10 mouse cellular contexts compared by ENCODE assay signal in genomic region chr9:40964418-40964714, GRCm38 (mm10). TPM values are rescaled to one million over a fixed set of nuclear protein-coding genes. Genes with fewer than 3 reads are reported as not detected.
DNase-seq lines count a peak whose midpoint lies in the region; ATAC-seq and TF ChIP-seq lines count a peak whose summit lies in the region.
"Had no signal": no experiment of that assay in that cellular context is flagged by ENCODE, and none has a peak within 500 bp of the region (broad histone marks: within the 10 kb centered on the region; RNA-seq: fewer than 3 reads in every experiment).

No protein-coding gene starts in this region.

- H3K27me3 ChIP-seq in forebrain, embryonic 11.5 days (ENCODE audit: control insufficient read depth, insufficient read depth, low read length): peaks cover 21% of the 10 kb centered on the region
- H3K27me3 ChIP-seq in limb, embryonic 11.5 days (ENCODE audit: control insufficient read depth, insufficient read depth, low read length): peaks cover 9% of the 10 kb centered on the region

- no peak overlapping the region for H3K27ac ChIP-seq in layer of hippocampus, adult 2 months
- H3K27ac ChIP-seq in forebrain, embryonic 11.5 days (ENCODE audit: low read depth, low read length): no peak overlapping the region
- no peak overlapping the region for H3K27ac ChIP-seq in limb, embryonic 11.5 days (replicated peaks; ENCODE audit: low read depth, low read length)
- no peak overlapping the region for H3K27ac ChIP-seq in olfactory bulb, adult 2 months (ENCODE audit: insufficient read depth, low read depth, low read length)

- H3K36me3 ChIP-seq in forebrain, embryonic 11.5 days (ENCODE audit: control insufficient read depth, insufficient read depth, low read length): no peaks in the 10 kb centered on the region
- H3K36me3 ChIP-seq in limb, embryonic 11.5 days (ENCODE audit: control insufficient read depth, insufficient read depth, low read length): no peaks in the 10 kb centered on the region

- H3K4me1 ChIP-seq in forebrain, embryonic 11.5 days (replicated peaks; ENCODE audit: control insufficient read depth, insufficient read depth, low read length): peaks cover 6% of the 10 kb centered on the region; the same call in 1 of the 2 replicates
- H3K4me1 ChIP-seq in limb, embryonic 11.5 days (ENCODE audit: control insufficient read depth, insufficient read depth, low read length): 0 out of 2 replicates have a peak, but pooled peaks cover 6% of the 10 kb centered on the region
- H3K4me1 ChIP-seq in olfactory bulb, adult 2 months (ENCODE audit: control insufficient read depth, insufficient read depth, low read length): peaks cover 7% of the 10 kb centered on the region

- no peak for TF ChIP-seq POLR2A in olfactory bulb, adult 2 months (IDR thresholded peaks at IDR 0.05; ENCODE audit: insufficient read depth, low read depth, low read length)

- no peak for ATAC-seq in forebrain, embryonic 11.5 days (replicated peaks; ENCODE audit: low FRiP score)
- no peak for ATAC-seq in limb, embryonic 11.5 days (ENCODE audit: insufficient number of reproducible peaks, low FRiP score, low TSS enrichment, low read depth)

- peak overlapping the region; percentile 56 for H3K9ac ChIP-seq in forebrain, embryonic 11.5 days (ENCODE audit: low read length)
- H3K9ac ChIP-seq in limb, embryonic 11.5 days (ENCODE audit: low read length): no peak overlapping the region; the same call in 1 of the 2 replicates

- no peak for TF ChIP-seq CTCF in layer of hippocampus, adult 2 months (conservative IDR thresholded peaks at IDR 0.05)
- no peak for TF ChIP-seq CTCF in olfactory bulb, adult 2 months (IDR thresholded peaks at IDR 0.05; ENCODE audit: insufficient read depth, low read depth, low read length)

- no peaks in the 10 kb centered on the region for H3K9me3 ChIP-seq in forebrain, embryonic 11.5 days (ENCODE audit: control insufficient read depth, low read length)
- no peaks in the 10 kb centered on the region for H3K9me3 ChIP-seq in limb, embryonic 11.5 days (ENCODE audit: control insufficient read depth, low read length)

- peak overlapping the region; percentile 50 for H3K4me3 ChIP-seq in layer of hippocampus, adult 2 months
- H3K4me3 ChIP-seq in forebrain, embryonic 11.5 days (ENCODE audit: low read depth, low read length): peak overlapping the region; percentile 46
- H3K4me3 ChIP-seq in limb, embryonic 11.5 days (ENCODE audit: low read depth, low read length): peak overlapping the region; percentile 34
- peak overlapping the region; percentile 45; the same call in 1 of the 2 replicates for H3K4me3 ChIP-seq in olfactory bulb, adult 2 months (ENCODE audit: insufficient read depth, low read depth, low read length)

- intact Hi-C loops in left cerebral cortex, postnatal 10 days (cut with DNase I): no loop called here

- DNase-seq in layer of hippocampus, adult 2 months (ENCODE audit: low spot score in 2 of 2): no peak
- DNase-seq in layer of hippocampus, adult 11-12 months (ENCODE audit: low spot score): no peak
- no peak for DNase-seq in forebrain, embryonic 11.5 days (ENCODE audit: low spot score)
- DNase-seq in limb, embryonic 11.5 days (ENCODE audit: low spot score): no peak
- DNase-seq in left cerebral cortex, postnatal 10 days (ENCODE audit: extremely low spot score in 1 of 2, low spot score in 2 of 2): no peak
- DNase-seq in left cerebral cortex, adult 8-10 months (ENCODE audit: low spot score in 2 of 2): no peak
- DNase-seq in layer of hippocampus, postnatal 14 days (ENCODE audit: low spot score in 2 of 2): no peak

- WGBS in forebrain, embryonic 11.5 days: 10% methylated on average over 7 of the region's 7 CpGs
- WGBS in limb, embryonic 11.5 days: 15% methylated on average over 7 of the region's 7 CpGs
- 50% methylated on average over 7 of the region's 7 CpGs for WGBS in olfactory bulb, adult 2 months

- peak overlapping the region; percentile 92 for H3K4me2 ChIP-seq in forebrain, embryonic 11.5 days (ENCODE audit: low read depth, low read length, severe bottlenecking)
- peak overlapping the region; percentile 96 for H3K4me2 ChIP-seq in limb, embryonic 11.5 days (ENCODE audit: low read depth, severe bottlenecking)

RNA-seq across cellular contexts. Expression of gene Jhy, which starts 0.4 kb away (rescaled TPM):
- total RNA-seq in layer of hippocampus, adult 2 months (2021): under 1 TPM; 0.33 to 0.69 TPM
- 0.67 TPM in 1 of 2 replicates, not detected in the other for polyA plus RNA-seq in forebrain, embryonic 11.5 days (2014; fragmentation: Nextera tagmentation; extraction: Ambion mirVana)
- 0.18 and 0.27 TPM in 2 replicates for polyA plus RNA-seq in limb, embryonic 11.5 days (2014; fragmentation: Nextera tagmentation; extraction: Ambion mirVana)
- not detected in 2 replicates for polyA plus RNA-seq in olfactory bulb, adult 2 months (2012; ENCODE audit: insufficient read depth, insufficient read length, low replicate concordance, missing spikeins)
- under 1 TPM; 0.21 to 0.73 TPM for total RNA-seq in left cerebral cortex, postnatal 10 days (2021)
- total RNA-seq in left cerebral cortex, adult 8-10 months (2022): under 1 TPM; 0.34 to 0.60 (median 0.55) TPM
- under 1 TPM; 0.38 to 0.85 TPM for total RNA-seq in layer of hippocampus, postnatal 14 days (2021)
- total RNA-seq: megakaryocyte, adult 5-6 weeks had no signal

RNA-seq across cellular contexts. Expression of gene Crtam, which starts 40.1 kb away (rescaled TPM):
- total RNA-seq in layer of hippocampus, adult 2 months (2021): under 1 TPM; 0.12 to 0.36 TPM
- polyA plus RNA-seq in forebrain, embryonic 11.5 days (2014; fragmentation: Nextera tagmentation; extraction: Ambion mirVana): not detected in 2 replicates
- polyA plus RNA-seq in limb, embryonic 11.5 days (2014; fragmentation: Nextera tagmentation; extraction: Ambion mirVana): 0.32 and 0.35 TPM in 2 replicates
- not detected in 2 replicates for polyA plus RNA-seq in olfactory bulb, adult 2 months (2012; ENCODE audit: insufficient read depth, insufficient read length, low replicate concordance, missing spikeins)
- total RNA-seq in left cerebral cortex, postnatal 10 days (2021): under 1 TPM in 1 of 2 experiments, not detected in 1; 0.10 TPM
- under 1 TPM in 2 of 4 experiments, not detected in 2; 0.13 to 0.23 TPM for total RNA-seq in left cerebral cortex, adult 8-10 months (2022)
- not detected for total RNA-seq in layer of hippocampus, postnatal 14 days (2021)
- polyA plus RNA-seq: gonadal fat pad, adult 2 months had no signal
